Mouse (Mus musculus): Measurements from ENCODE around the gene Slc4a1.
A peak's percentile ranks its signal among the peaks of the same experiment; 100 is the strongest.

Gene Slc4a1

DNA sequence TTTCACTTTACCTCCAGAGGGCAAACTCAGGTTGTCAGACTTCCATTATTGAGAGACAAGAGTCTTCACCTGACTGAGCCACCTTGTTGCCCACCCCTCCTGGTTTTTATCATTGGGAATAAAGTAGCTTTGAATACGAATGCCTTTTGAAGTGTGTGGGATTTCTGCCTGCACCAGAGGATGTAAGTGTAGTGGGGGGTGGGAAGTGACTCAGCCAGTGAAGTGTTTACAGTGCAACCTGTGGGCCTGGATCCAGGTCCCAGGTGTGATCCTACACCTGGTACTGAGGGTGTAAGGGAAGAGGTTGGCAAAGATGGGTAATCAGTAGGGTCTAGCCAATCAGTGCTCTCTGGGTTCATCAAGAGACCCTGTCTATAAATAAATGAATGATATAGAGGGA lies 42.5 kb downstream of the Slc4a1 start:
- DNase-seq (ENCODE audit: low spot score in 2 of 2), result peak in 1 of 2 experiments; percentile 39

DNA sequence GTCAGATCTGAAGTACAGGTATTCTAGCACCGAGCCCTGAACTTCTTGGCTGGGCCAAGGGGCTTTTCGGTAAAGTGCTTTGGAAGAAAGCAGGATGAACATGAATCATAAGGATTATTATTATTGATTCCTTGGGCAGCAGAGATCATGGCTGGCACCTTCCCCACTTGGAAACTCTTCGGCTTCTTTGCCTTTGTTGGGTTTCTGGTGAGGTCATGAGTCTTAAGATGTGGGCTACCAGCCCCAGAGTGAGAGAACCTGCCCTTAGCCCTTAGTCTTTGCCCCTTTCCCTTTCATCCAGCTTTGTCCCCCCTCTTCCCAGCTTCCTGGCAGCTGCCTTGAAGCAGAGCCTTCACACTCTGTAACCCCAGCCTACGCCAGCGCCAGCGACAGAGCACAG lies 44.1 kb downstream of the Slc4a1 start:
- peak in 1 of 2 experiments; percentile 28 for DNase-seq (ENCODE audit: low spot score in 2 of 2)

DNA sequence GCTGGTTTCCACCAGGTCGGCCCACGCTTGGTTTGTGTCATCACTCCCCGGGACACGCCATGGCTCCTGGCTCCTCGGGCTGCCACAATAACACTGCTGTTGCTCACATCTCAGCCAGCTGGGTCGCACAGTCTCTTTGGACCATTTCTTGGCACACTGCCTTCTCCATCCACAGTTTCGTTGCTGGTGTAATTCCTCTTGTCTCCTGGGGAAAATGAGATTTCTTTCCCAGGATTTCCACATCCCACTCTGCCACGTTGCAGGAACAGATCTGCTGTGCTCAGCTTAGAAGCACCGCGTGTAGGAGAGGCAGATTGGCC lies 45.4 kb downstream of the Slc4a1 start:
- peak; percentile 89 to 93 for DNase-seq (ENCODE audit: low spot score in 2 of 2)

DNA sequence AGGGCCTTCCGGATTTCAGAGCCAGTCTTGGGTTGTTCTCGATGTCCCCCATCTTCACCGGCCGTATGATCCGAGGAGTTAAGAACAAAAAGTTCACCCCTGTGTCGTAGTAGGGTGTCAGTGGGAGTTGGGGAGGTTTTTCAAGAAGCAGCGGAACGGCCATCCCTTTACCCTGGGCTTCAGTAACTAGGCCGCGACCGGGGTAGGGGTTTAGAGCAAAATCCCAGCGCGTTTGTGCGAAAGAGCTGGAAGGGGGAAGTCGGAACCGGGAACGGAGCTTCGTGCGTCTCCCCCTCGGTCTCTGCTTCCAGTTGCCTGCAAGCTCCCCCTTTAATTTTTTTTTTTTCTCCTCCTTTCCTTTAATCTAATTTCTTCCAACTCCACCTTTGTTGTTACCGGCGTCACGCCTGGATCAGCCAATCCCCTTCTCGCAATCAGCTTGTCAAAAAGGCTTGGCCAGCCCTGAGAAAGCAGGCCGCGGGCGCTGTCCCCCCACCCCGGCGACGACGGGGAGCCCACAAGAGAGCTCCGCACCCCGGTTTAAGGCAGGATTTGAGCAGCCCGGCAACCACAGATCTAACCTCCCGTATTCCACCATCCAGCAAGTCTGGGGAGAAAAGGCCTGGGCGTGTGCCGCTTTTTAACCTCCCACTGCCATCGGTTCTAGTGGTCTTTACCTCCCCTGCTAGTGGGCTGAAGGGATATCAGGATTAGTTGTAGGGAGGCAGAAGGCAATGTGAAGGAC lies 45.9 kb downstream of the Slc4a1 start:
- DNase-seq (ENCODE audit: low spot score in 2 of 2), result peak; percentile 95 to 97

DNA sequence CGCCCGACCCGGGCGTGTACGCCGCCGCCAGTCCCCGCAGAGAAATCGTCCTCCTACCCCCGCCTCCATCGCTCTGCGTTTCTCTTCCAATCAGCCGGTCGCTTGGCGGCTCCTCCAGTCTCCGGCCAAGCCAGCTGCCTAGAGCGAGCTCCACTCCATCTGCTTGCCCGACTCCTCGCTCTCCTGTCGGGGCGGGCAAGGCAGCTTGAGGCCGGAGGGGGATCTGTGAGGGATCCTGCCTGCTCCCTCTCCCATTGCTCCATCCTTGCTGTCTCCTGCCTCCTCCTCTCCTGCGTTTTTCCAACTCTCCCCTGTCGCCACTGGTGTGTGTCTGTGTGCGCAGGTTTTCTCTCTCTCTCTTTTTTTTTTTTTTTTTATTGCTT lies 46.6 kb downstream of the Slc4a1 start, which contains the start of gene Ubtf:
Ubtf (minus strand) TSS at position 333 of the 383 bp plus-strand sequence.
- DNase-seq (ENCODE audit: low spot score in 2 of 2), result peak; percentile 91 to 94

DNA sequence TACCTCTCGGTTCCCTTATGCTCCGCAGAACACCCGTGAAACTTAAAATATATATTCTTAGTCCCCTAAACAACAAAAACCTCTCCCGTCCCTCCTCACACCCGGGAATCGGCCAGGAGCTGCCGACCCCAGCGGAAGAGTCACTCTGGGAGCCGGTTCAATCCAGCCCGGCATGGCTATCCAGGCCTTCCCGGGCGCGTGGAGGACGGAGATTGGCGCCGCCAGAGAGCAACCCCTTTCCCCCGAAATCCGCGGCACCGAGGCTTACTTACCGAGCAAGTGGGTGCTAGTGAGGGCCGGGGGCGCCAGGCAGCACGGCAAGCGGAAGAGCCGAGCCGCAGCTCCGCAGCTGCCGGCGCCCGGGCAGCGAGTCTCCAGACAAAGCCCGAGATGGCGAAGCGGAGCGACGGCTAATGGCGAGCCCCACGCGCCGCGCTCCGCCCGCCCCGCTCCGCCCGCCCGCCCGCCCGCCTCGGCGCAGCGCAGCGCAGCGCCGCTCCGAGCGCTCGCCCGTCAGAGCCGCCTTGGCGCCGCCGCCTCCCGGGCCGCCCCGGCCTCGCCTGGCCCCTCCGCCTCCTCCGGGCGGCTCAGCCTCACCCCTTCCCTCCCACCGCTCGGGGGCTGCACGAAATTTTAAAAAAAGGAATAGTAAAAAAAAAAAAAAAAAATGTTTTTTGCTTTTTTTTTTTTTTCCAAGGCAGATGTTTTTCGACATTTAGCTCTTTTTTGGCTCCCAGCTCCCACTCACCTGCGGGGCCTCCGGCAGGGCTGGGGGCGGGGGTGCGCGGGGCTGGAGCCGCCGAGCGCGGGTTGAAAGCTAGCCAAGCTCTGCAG lies 47.2 kb downstream of the Slc4a1 start:
- DNase-seq (ENCODE audit: low spot score in 2 of 2), result peak; percentile 57 to 72

DNA sequence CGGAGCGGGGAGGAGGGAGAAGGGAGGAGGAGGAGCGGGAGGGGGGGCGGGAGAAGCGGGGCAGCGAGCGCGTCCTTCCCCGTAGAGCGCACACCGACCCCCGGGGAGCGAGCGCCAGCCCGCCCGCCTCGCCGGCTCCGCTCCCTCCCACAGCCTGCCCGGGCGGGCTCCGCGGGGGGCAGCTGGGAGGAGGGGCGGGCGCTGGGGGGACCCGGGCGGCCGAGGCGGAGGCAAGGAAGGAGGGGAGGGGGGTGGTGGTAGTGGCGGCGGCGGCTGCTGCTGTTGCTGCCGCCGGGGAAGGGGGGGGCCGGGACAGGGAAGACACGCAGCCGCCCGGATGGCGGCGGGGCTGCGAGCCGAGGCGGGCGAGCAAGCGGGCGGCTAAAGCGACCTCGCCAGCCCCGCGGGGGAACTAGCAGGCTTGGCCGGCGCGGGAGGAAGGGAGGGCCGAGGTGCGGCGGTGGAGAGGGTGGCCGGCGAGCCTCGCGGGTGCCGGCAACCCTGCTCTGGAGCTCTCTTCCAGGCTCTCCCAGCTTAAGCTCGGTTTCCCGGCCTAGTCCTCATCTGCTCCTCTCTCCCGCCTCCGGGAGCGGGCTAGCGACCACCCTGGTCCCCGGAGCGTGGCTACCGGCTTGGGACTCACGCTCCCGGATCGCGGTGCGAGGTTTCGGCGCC lies 48.0 kb downstream of the Slc4a1 start:
- peak; percentile 78 to 80 for DNase-seq (ENCODE audit: low spot score in 2 of 2)

DNA sequence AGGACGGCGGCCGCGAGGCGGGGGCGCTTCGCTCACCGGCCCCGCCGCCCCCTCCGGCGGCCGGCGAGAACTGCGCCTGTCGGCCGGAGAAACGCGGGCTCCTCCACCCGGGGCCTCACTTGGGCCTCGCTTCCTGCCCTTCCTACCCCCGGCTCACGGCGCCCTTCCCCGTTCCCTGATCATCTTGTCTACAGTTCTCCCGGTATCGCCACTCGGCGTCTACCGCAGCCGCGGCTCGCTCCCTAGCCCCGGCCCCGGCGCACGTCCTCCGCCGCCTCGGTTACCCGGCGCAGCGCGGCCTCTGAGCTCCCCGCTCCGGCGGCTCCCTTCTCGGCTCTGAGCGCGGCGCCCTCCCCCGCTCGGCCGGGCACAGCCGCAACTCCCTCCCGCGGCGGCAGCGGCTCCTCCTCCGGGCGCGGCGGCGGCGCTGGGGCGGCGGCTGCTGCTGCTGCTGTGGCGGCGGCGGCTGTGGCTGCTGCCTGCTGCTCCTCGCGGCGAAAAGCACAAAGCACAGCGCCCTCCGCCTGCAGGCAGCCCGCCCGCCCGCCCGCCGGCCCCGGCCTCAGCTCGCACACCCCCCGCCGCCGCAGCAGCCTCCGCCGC lies 48.6 kb downstream of the Slc4a1 start:
- peak; percentile 68 to 76 for DNase-seq (ENCODE audit: low spot score in 2 of 2)

DNA sequence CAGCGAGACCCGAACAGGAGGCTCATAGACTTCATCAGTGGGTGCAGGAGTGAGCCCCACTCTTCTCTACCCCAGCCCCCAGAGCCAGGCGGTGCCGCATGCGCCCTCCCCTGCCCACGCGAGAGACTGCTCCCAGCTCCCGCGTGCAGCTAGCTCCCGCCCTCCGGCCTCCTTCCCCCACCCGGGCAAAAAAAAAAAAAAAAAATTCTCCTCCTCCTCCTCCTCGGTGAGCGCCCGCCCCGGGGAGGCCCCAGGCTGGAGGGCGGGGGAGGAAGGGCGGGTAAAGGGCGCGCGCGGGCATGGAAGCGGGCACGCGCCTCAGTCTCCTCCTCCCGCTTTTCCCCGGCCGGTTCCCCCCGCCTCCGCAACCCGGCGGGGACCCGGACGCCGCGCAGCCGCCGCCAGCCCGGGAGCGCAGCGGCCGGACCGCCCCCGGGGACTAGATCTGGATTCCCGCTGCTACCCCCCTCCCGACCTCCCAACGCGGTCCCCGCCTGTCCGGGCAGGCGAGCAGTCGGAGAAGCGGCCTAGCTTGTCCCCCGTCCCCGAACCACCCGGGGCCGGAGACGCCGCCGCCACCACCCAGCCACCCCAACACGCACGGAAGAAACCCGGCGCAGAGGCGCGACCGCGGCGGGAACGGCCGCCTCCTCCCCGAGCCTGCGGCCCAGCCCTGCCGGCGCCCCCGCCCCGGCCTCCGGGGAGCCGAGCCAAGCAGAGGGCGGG lies 49.3 kb downstream of the Slc4a1 start:
- DNase-seq (ENCODE audit: low spot score in 2 of 2), result peak; percentile 92

DNA sequence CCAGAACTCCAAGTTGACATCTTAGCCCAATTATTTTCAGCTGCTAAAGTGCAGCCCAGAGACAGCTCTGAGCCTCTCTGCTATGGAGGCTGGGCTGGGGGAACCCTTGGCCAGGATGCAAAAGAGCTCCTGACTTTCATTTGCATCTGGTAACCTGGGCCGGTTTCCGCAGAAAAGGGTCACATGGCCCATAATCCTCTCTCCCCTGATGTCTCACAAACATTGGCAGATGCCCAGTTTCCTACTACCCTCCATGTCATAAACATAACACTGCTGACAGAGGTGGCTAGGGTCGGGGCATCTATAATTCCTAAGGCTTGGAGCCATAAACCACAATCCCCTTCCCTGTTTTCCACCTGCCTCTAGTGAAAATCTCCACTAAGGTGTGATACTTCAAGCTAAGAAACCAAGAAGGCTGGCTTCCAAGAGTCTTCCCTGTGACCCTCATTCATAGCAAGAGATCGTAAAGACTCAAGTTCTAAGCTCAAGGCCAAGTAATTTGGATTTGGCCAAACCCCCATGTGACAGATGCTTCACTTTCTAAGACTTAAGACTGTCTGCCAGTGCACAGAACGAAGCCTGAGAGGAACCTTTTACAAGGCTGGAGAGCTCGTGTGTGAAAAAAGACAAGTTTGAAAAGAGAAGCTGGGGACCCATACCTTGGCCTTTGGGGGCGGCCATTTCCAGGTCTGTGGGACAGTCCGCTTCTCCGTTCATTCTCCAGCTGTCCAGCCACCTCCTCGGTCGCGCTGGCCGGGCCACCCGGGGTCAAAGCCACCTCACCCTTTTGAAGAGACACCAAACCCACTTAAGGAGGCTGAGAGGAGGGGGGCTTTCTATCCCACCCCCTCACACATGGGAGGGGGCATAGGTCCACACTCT lies 50.1 kb downstream of the Slc4a1 start:
- DNase-seq (ENCODE audit: low spot score in 2 of 2), result peak in 1 of 2 experiments; percentile 50

DNA sequence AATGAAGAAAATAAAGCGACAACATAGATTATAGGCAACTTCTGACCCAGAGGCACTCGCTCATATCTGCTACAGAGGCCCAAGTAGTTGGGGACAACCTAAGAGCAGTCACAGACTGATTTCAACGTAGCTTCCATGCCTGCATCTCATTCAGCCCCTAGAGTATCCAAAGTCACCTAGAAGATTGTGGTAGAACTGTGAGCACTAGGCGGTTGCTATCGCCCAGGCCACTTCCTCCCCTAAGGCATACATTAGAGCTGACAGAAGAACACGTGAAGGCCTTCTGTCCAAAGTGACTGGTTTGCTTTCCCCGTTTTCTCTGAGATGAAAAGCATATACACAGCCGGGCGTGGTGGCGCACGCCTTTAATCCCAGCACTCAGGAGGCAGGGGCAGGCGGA lies 51.7 kb downstream of the Slc4a1 start:
- no peak for DNase-seq (ENCODE audit: low spot score in 2 of 2)

DNA sequence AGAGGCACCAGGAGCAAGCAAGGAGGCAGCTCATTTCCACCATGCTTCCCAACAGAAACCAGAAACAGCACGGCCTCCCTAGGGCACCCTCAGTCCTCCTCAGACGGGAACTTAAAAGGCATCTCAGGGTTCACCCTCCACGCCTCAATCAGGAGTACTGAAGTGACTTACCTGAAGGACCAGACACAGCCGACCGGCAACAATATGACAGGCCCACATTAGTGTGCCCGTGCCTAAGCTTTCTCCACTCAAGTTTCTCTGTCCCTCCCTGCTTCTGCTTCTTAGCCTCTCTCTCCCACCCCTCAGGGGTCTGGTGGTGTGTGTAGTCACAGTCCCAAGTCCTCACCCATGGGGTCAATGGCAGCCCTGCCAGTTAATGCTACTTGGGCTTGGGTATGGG lies 53.4 kb downstream of the Slc4a1 start:
- no peak for DNase-seq (ENCODE audit: low spot score in 2 of 2)

DNA sequence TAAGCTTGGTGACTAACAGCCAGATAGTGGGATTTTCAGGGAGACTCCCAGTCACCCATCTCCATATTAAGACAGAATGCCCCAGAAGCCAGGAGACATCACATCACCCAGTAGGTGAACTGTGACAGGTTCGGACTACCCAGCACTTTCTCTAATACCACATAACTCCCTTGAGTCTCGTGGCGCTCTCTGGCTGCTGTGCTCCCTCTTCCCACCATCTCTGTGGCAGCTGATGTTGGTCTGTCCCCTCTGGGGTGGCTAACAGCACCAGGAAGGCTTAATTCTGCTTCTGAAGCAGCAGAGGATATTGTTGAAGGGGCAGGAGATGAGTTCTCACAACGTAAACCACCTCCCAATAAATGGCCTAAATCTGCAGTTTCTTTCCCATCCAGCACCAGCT lies 54.0 kb downstream of the Slc4a1 start:
- no peak for DNase-seq (ENCODE audit: low spot score in 2 of 2)

DNA sequence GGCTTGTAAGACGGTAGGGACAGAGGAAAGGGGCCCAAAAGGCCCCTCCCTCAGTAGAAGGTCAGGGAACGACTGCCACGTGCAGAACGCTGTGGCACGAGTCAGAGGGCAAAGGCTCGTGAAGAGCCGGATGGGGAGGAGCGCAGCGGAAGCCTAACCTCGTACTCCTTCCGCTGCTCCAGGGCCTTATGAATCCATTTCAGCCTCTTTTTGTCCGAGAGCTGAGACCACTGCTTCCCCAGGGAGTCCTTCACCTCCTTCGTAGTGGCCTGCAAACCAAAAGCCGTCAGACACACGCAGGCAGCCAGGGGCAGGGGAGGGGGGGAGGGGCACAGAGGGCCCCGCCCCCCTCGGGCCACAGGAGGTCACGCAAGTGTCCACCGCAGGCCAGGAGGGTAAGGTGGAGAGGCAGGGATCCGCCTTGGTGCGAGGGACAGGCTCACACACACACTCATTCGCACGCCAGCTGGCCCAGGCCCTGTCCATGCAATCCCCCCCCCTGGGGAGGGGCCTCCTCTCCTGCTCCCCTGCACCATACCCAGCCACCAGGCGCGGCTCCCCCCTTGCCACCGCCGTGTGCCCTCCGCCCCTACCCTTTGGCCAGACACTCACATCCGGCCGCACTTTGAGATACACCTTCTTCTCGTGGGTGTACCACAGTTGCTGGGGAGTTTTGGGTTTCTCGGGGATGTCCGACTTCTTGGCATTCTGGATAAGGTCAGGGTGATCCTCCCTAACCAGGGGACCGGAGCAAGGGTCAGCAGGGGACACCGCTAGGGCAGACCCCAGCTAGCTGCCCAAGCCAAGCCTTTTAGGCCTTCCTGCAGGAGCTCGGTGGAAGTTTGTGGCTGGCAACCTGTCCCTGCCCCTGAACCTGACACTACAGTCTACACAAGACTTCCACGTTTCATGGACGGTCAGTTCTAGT lies 55.0 kb downstream of the Slc4a1 start:
- no peak for DNase-seq (ENCODE audit: low spot score in 2 of 2)

DNA sequence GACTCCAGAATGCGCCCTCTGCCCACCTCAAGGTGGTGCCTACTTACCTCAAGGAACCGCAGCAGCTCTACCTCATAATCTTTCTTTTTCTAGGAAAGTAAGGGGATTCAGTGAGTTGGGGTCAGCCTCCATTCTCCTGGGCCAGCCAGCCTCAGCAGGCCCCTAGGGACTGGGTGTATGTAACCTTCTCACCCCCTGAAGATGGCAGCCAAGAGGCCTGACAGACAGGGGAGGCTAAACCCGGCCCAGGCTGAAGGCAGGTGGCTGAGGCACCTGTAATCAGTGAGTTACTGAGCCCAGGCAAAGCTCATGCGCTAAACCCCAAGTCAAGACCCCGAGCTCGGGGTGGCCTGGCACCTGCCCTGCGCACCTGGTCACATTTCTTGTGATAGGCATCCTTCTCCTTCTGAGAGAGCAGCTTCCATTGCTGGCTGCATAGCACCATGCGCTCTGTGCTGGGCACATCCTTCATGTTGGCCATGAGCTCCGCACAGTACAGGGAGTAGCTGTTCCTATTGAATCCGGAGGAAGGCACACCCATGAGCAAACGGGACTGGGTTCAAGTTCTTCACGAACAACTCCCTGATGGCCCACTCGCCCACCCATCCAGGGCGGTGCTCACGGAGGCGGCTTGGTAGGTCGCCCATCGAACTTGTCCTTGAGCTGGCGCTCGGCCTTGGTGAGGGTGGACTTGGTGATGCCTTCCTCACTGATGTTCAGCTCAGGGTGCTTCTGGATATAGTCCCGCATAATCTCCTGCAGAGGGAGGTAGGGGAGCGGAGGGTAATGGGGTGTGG lies 56.0 kb downstream of the Slc4a1 start:
- DNase-seq (ENCODE audit: low spot score in 2 of 2), result peak in 1 of 2 experiments; percentile 56

DNA sequence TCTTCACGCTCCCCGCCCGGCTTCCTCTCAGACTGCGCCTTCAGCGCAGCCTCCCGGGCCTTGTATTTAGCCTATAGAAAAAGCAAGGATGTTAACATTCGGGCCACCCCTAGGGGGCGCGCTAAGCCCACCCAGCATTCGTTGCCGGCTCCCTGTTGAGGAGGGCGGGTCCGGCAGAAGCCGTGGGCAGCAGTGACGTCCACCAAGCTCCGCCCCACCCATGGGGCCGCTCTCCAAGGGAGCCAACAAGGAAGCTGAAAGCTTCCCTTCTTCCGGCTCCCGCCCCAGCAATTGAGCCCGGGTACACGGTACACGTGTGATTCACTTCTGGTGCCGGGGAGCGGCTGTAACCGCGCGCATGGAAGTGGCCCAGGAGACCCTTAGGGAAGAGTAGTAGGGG lies 57.0 kb downstream of the Slc4a1 start:
- DNase-seq (ENCODE audit: low spot score in 2 of 2), result peak; percentile 97 to 98

DNA sequence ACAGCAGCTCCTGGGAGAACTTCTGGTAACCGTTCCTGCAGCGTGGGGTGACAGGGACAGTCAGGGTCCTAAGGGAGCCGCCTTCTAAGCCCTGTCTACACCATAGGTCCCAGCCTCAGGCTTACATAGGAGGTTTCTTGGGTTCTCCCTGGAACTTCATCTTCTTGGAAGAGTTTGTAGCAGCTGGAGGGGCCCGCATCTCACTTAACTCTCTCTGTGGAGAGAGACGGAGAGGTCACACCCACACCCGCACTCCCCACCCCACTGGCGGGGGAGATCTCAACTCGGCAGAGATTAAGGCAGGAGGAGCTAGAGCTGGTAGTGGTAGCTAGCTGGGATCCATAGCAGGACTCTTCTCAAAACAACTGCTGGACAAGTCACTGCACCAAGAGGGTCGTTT lies 57.9 kb downstream of the Slc4a1 start:
- DNase-seq (ENCODE audit: low spot score in 2 of 2), result no peak

DNA sequence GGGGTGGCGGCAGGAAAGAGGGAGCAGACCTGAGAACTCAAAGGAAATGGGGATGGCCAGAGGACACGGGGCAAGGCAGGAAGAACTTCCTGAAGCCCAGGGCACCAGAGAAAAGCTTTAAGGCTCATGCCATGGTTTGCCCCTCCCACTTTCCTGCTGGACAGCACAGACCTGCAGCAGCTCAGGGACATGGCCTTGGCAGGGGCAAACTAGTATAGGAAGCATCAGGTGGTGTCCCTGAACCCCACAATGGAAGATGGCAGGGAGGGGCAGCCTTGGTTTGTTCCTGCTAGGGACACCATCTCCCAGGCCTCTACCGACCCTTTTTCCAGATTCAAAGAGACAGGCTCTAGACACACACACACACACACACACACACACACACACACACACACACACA lies 60.6 kb downstream of the Slc4a1 start:
- DNase-seq (ENCODE audit: low spot score in 2 of 2), result no peak

DNA sequence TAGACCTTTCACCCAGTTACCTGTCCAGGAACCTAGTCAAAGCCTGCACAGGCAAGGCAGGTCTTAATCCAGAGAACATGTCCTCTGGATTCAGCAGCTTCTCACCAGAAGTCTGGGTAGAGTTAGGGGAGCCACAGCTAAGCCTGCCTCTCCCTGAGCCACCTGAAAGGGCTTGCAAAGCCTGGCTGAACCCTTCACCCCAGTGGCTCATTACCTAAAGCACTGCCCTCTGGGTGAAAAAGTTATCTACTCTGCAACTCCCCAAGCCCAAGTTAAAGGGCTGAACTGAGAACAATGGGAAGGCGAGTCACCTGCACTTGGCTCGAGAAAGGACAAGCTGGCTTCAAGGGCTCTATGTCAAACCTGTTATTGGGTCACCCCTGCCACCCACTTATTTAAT lies 61.9 kb downstream of the Slc4a1 start:
- DNase-seq (ENCODE audit: low spot score in 2 of 2), result no peak
